Mouse (Mus musculus) embryonic fibroblast, embryonic 13.5 days (primary cell): ENCODE results near the gene Elavl3.

Source experiments
- CTCF ChIP-seq: IDR thresholded peaks from 2 replicates; pipeline ENCODE4 v1.5.1; 2011; ENCODE audit warnings: mild to moderate bottlenecking, control low read depth, low read length, moderate library complexity, borderline replicate concordance; ENCODE audit not compliant: insufficient read depth
- POLR2A ChIP-seq: IDR thresholded peaks from 2 replicates; pipeline ENCODE4 v1.6.1; 2011; ENCODE audit warnings: low read depth, mild to moderate bottlenecking, control low read depth, low read length, moderate library complexity

- TF ChIP-seq CTCF (no peak), POLR2A (no peak)
These were observed 13.8 kb upstream of the Elavl3 start for GRCm38 (mm10) chr9:22065642-22066041.
